Mouse (Mus musculus) ES-E14 (cell line): ENCODE data around the gene Hspa1a.

ENCODE experiments used
- CHD2 ChIP-seq: IDR thresholded peaks from 2 replicates; pipeline ENCODE4 v1.6.1; 2014; ENCODE audit warnings: mild to moderate bottlenecking, low read depth, low read length, inconsistent platforms
- HCFC1 ChIP-seq: IDR thresholded peaks from 2 replicates; pipeline ENCODE4 v1.6.1; 2012; ENCODE audit warnings: low read length, inconsistent platforms, borderline replicate concordance; ENCODE audit not compliant: insufficient read depth
- MAFK ChIP-seq: IDR thresholded peaks from 2 replicates; pipeline ENCODE4 v1.6.1; 2014; ENCODE audit warnings: mild to moderate bottlenecking, low read depth, low read length, inconsistent platforms; ENCODE audit not compliant: insufficient read depth
- ZC3H11A ChIP-seq: IDR thresholded peaks from 2 replicates; pipeline ENCODE4 v1.6.1; 2012; ENCODE audit warnings: low read depth, mild to moderate bottlenecking, inconsistent platforms, low read length, borderline replicate concordance
- ZNF384 ChIP-seq: IDR thresholded peaks from 2 replicates; pipeline ENCODE4 v1.6.1; 2012; ENCODE audit warnings: low read depth, low read length, inconsistent platforms

- no peak for TF ChIP-seq ZNF384
- no peak for TF ChIP-seq HCFC1
- TF ChIP-seq ZC3H11A, result peak; percentile 37; the same call in 1 of the 2 replicates
- TF ChIP-seq MAFK, result no peak
- no peak for TF ChIP-seq CHD2
These were observed 49.3 kb upstream of the Hspa1a start for GRCm38 (mm10) chr17:35021163-35021808.
